Mouse (Mus musculus) central nervous system, embryonic 14 days (tissue): ENCODE measurements around the gene Cntn1. TPM values are rescaled to one million over a fixed set of nuclear protein-coding genes. Genes with fewer than 3 reads are reported as not detected.

ENCODE experiments used
- polyA plus RNA-seq: library from polyadenylated mRNA; depleted of rRNA; stranded (reverse); fragments of >200 nt; gene quantifications from 2 replicates; pipeline ENCODE4 v1.2.3, GENCODE M21; 2012; rRNA removed

Cntn1 gene
- polyA plus RNA-seq, result 14.0 and 15.1 TPM in 2 replicates

DNA sequence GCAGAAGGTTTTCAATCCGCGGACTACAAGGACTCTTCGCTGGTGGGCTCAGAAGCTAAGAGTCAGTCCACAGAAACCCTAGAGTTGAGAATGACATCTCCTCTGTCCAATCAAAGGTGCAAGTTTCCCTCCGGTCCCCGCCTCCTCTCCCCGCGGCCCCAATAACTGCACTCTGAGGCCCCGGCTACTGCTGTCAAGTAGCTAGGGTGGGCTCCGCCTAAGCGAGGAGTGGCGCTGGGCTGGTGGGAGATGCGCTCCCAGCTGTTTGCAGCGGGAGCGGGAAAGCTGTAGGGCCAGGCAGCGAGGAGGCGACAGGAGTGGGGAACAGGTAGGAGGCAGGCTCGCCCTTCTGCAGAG, at the start of gene Cntn1:
Gene Cntn1, plus strand, starts transcription at position 170 of the 357 bp plus-strand sequence.

Other genes with a start within 250 kb of the Cntn1 start
- gene Smgc, start 212.9 kb upstream of the Cntn1 start, polyA plus RNA-seq, result not detected in 2 replicates